Mouse (Mus musculus) CH12.LX (cell line): ENCODE measurements at regions not wholly inside any gene's neighbourhood (a gene's known extent, or its start where the extent isn't known, plus 50 kb on each side); places are given as distances from the start of the nearest gene placed in this dataset.
"Not testable (repeated sequence)": the region's sequence is repeated elsewhere in the genome, so short reads cannot be mapped to it uniquely, and the experiment has no call there.

Source experiments
- DNase-seq: peaks from one replicate; pipeline ENCODE4 v3.0.0-alpha.2; 2013; ENCODE audit errors: extremely low read depth
- H3K27ac ChIP-seq: 2 replicates; pipeline ENCODE4 v1.5.1; 2012; ENCODE audit warnings: low read depth, mild to moderate bottlenecking, control low read depth, moderate library complexity; ENCODE audit not compliant: insufficient read depth
- H3K27me3 ChIP-seq: replicated peaks from 2 replicates; pipeline ENCODE3; 2012; ENCODE audit warnings: inconsistent platforms
- H3K36me3 ChIP-seq, 2 experiments: replicated peaks in 1 of 2; 2 replicates each; pipeline versions ENCODE3 to v1.6.1; 2012; ENCODE audit warnings: inconsistent platforms in 1 of 2, low read length in 1 of 2, mild to moderate bottlenecking in 1 of 2, mixed read lengths in 1 of 2, moderate library complexity in 1 of 2; ENCODE audit not compliant: control insufficient read depth in 1 of 2, insufficient read depth in 1 of 2
- H3K4me1 ChIP-seq, 2 experiments: 2 replicates each; pipeline ENCODE4 v1.6.1; 2012; ENCODE audit warnings: inconsistent platforms in 1 of 2, moderate library complexity in 1 of 2; ENCODE audit not compliant: insufficient read depth in 2 of 2, control insufficient read depth in 1 of 2
- H3K4me2 ChIP-seq: 2 replicates; pipeline ENCODE4 v1.6.1; 2012; ENCODE audit warnings: low read depth, mild to moderate bottlenecking, control low read depth; ENCODE audit not compliant: poor library complexity, insufficient read depth, severe bottlenecking
- H3K4me3 ChIP-seq, 3 experiments: fragments of 150-350 bp in 1 of 3; sonication (generic) in 1 of 3; replicated peaks in 1 of 3; 2 replicates each; pipeline versions ENCODE3 to v1.5.1; 2011 to 2012; ENCODE audit warnings: low read depth in 2 of 3, low read length in 2 of 3, mild to moderate bottlenecking in 2 of 3, moderate library complexity in 2 of 3, control low read depth in 1 of 3, improper control_type of control experiment in 1 of 3, inconsistent platforms in 1 of 3, mixed read lengths in 1 of 3; ENCODE audit not compliant: poor library complexity in 1 of 3
- H3K79me2 ChIP-seq: replicated peaks from 2 replicates; pipeline ENCODE4 v1.6.1; 2012; ENCODE audit warnings: mild to moderate bottlenecking, moderate library complexity; ENCODE audit not compliant: control insufficient read depth, poor library complexity, insufficient read depth, severe bottlenecking; ENCODE audit errors: extremely low read depth
- H3K9ac ChIP-seq: 2 replicates; pipeline ENCODE4 v1.6.1; 2012; ENCODE audit warnings: low read depth, mild to moderate bottlenecking, control low read depth, moderate library complexity; ENCODE audit not compliant: insufficient read depth
- H3K9me3 ChIP-seq: replicated peaks from 2 replicates; pipeline ENCODE3; 2012; ENCODE audit warnings: low read length, inconsistent platforms, mixed read lengths
- CHD1 ChIP-seq: IDR thresholded peaks from 2 replicates; pipeline ENCODE4 v1.6.1; 2012; ENCODE audit warnings: low read depth, low read length, improper control_type of control experiment, inconsistent platforms
- CTCF ChIP-seq, 2 experiments: IDR thresholded peaks in 1 of 2; conservative IDR thresholded peaks in 1 of 2; 2 replicates each; pipeline ENCODE4 v1.5.1; 2011 to 2012; ENCODE audit warnings: low read depth in 2 of 2, low read length in 2 of 2, improper control_type of control experiment in 1 of 2, inconsistent platforms in 1 of 2, mild to moderate bottlenecking in 1 of 2, moderate library complexity in 1 of 2
- ELF1 ChIP-seq: IDR thresholded peaks from 2 replicates; pipeline ENCODE4 v1.6.1; 2014; ENCODE audit warnings: low read depth, mild to moderate bottlenecking, inconsistent platforms, low read length, improper control_type of control experiment
- ETS1 ChIP-seq: conservative IDR thresholded peaks from 2 replicates; pipeline ENCODE4 v1.6.1; 2012; ENCODE audit warnings: low read depth, mild to moderate bottlenecking, inconsistent platforms, low read length, improper control_type of control experiment, moderate library complexity
- HCFC1 ChIP-seq: IDR thresholded peaks from 2 replicates; pipeline ENCODE4 v1.6.1; 2012; ENCODE audit warnings: low read depth, mild to moderate bottlenecking, inconsistent platforms, low read length, improper control_type of control experiment
- IRF4 ChIP-seq: IDR thresholded peaks from 2 replicates; pipeline ENCODE4 v1.6.1; 2014; ENCODE audit warnings: low read depth, mild to moderate bottlenecking, inconsistent platforms, low read length, improper control_type of control experiment
- JUN ChIP-seq: IDR thresholded peaks from 2 replicates; pipeline ENCODE4 v1.6.1; 2011; ENCODE audit warnings: low read depth, mild to moderate bottlenecking, low read length, improper control_type of control experiment, moderate library complexity; ENCODE audit not compliant: insufficient read depth
- MAFK ChIP-seq: IDR thresholded peaks from 2 replicates; pipeline ENCODE4 v1.6.1; 2011; ENCODE audit warnings: low read length, improper control_type of control experiment; ENCODE audit not compliant: insufficient replicate concordance
- MEF2A ChIP-seq: IDR thresholded peaks from 2 replicates; pipeline ENCODE4 v1.6.1; 2014; ENCODE audit warnings: low read depth, mild to moderate bottlenecking, inconsistent platforms, low read length, improper control_type of control experiment, borderline replicate concordance
- NRF1 ChIP-seq: IDR thresholded peaks from 2 replicates; pipeline ENCODE4 v1.6.1; 2014; ENCODE audit warnings: low read depth, mild to moderate bottlenecking, inconsistent platforms, low read length, improper control_type of control experiment, moderate library complexity
- PAX5 ChIP-seq: IDR thresholded peaks from 2 replicates; pipeline ENCODE4 v1.6.1; 2012; ENCODE audit warnings: low read length, inconsistent platforms, mixed read lengths
- POLR2AphosphoS2 ChIP-seq: IDR thresholded peaks from 2 replicates; pipeline ENCODE4 v1.6.1; 2011; ENCODE audit warnings: low read depth, low read length, improper control_type of control experiment
- SIN3A ChIP-seq: IDR thresholded peaks from 2 replicates; pipeline ENCODE4 v1.6.1; 2012; ENCODE audit warnings: low read length, improper control_type of control experiment, inconsistent platforms
- SMC3 ChIP-seq: IDR thresholded peaks from 2 replicates; pipeline ENCODE4 v1.6.1; 2011; ENCODE audit warnings: low read depth, low read length, improper control_type of control experiment
- TBP ChIP-seq: conservative IDR thresholded peaks from 2 replicates; pipeline ENCODE4 v1.6.1; 2011; ENCODE audit warnings: low read depth, low read length, improper control_type of control experiment
- TCF12 ChIP-seq: IDR thresholded peaks from 2 replicates; pipeline ENCODE4 v1.6.1; 2014; ENCODE audit warnings: low read depth, mild to moderate bottlenecking, inconsistent platforms, low read length, improper control_type of control experiment
- UBTF ChIP-seq: IDR thresholded peaks from 2 replicates; pipeline ENCODE4 v1.6.1; 2012; ENCODE audit warnings: low read depth, mild to moderate bottlenecking, inconsistent platforms, low read length, improper control_type of control experiment, moderate library complexity
- USF2 ChIP-seq: conservative IDR thresholded peaks from 2 replicates; pipeline ENCODE4 v1.6.1; 2011; ENCODE audit warnings: low read depth, low read length, improper control_type of control experiment
- ZMIZ1 ChIP-seq: IDR thresholded peaks from 2 replicates; pipeline ENCODE4 v1.6.1; 2012; ENCODE audit warnings: low read depth, mild to moderate bottlenecking, inconsistent platforms, low read length, improper control_type of control experiment
- dilution Hi-C: fragments of 300-500 bp; cut with MboI; formaldehyde crosslinking; loops from 2 replicates; pipeline ENCODE4 v1.14.3; 2020; ENCODE audit warnings: low sequenced_read_pairs; ENCODE audit not compliant: extremely low pct_unique_long_range_greater_than_20kb, extremely low pct_ligation_motif_present
- in situ Hi-C: fragments of 300-500 bp; cut with MboI; formaldehyde crosslinking; loops from 3 replicates; pipeline ENCODE4 v1.14.3; 2019; ENCODE audit warnings: low sequenced_read_pairs, low pct_ligation_motif_present, low pct_unique_long_range_greater_than_20kb, mixed read lengths

DNA sequence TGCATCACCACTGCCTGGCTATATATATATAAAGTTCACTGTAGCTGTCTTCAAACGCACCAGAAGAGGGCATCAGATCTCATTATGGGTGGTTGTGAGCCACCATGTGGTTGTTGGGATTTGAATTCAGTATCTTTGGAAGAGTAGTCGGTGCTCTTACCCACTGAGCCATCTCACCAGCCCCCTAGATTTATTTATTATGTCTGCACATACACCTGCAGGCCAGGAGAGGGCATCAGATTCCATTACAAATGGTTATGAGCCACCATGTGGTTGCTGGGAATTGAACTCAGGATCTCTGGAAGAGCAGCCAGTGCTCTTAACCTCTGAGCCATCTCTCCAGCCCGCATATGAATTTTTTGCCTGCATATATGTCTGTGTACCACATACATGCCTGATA, 120.4 kb upstream of the Haao start:
- dilution Hi-C loops, H3K9ac ChIP-seq, H3K27me3 ChIP-seq, H3K79me2 ChIP-seq, H3K4me3 ChIP-seq, H3K9me3 ChIP-seq, H3K4me2 ChIP-seq, H3K27ac ChIP-seq, H3K36me3 ChIP-seq, in situ Hi-C loops: not testable (repeated sequence)
- H3K4me1 ChIP-seq = peaks cover 0 to 12% of the 10 kb centered on the region in 2 experiments; a peak in 2 of 4 replicates
- TF ChIP-seq SMC3 (0 out of 2 replicates have a peak, but pooled peaks have one; percentile 16), CTCF (conservative IDR thresholded peaks at IDR 0.05 in 1 of 2, IDR thresholded peaks at IDR 0.05 in 1 of 2; ENCODE audit: low read depth in 2 of 2, low read length in 2 of 2) (peak in 1 of 2 experiments; percentile 49; a peak in 2 of 4 replicates)
- peak; percentile 18 for DNase-seq

DNA sequence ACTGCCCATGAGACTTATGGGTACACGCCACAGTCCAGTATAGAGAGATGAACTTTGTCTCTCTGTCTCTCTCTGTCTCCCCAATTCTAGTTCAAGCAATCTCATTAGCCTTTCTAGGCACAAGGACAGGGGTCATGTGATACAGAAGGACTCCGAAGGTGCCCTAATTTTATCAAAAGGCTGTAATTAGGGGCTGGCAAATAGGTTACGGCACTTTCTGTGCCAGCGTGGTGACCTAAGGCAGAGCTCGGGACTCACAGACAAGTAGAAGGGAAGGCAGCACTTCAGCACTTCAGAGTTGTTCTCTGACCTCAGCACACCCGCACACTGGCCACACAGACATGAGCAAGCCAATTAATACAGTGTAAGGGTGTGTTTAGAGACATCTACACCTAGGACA, 119.2 kb upstream of the Haao start:
- no peaks in the 10 kb centered on the region for H3K36me3 ChIP-seq
- H3K9me3 ChIP-seq = no peaks in the 10 kb centered on the region
- H3K4me2 ChIP-seq = no peak overlapping the region
- dilution Hi-C loops (no loop called here), in situ Hi-C loops (no loop called here)
- no peaks in the 10 kb centered on the region for H3K79me2 ChIP-seq
- H3K4me3 ChIP-seq = no peak overlapping the region
- H3K4me1 ChIP-seq = peaks cover 0 to 5% of the 10 kb centered on the region in 2 experiments; a peak in 1 of 4 replicates
- no peak overlapping the region for H3K9ac ChIP-seq
- H3K27ac ChIP-seq = no peak overlapping the region
- no peak for DNase-seq
- TF ChIP-seq SMC3 (no peak), NRF1 (no peak), ELF1 (no peak)
- H3K27me3 ChIP-seq = no peaks in the 10 kb centered on the region

DNA sequence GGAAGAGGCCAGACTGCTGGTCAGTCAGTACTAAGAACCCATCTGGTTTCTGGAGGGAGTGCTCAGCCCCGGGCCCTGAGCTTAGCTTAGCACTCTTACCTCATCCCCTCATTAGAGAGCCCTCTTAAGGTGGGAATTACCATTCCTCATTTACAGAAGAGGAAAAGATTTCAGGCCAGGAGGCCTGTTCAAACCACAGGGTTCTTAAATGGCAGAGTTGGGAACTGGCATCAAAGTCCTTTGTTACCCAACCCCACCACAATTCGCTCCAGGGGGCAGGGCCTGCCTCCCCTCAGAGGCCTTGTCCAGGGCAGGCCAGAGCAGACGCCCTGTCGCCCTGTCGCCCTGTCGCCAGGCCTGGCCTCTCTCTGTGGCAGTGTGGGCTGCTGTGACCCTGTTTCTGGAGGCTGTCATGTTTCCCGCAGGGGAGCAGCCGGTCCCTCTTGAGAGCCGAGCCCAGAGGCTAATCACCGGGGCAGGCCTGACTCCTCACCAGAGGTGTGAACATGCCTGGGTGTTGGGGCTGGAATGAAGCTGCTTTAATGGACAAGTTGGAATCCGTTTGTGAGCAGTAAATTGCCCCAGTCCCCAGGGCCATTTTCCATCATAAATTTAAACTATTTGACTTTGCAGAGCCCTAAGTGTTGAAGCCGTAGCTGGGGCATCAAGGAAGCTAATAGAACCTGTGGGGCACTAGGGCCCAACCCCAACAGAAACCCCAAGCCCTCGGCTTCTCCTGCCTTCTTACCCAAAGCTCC, 116.9 kb upstream of the Haao start:
- Histone ChIP-seq H3K79me2 (no peaks in the 10 kb centered on the region), H3K27me3 (no peaks in the 10 kb centered on the region), H3K4me3 (no peak overlapping the region), H3K27ac (no peak overlapping the region), H3K36me3 (no peaks in the 10 kb centered on the region), H3K4me1 (peaks cover 0 to 4% of the 10 kb centered on the region in 2 experiments; a peak in 1 of 4 replicates), H3K9ac (no peak overlapping the region), H3K4me2 (no peak overlapping the region), H3K9me3 (no peaks in the 10 kb centered on the region)
- no peak for DNase-seq
- TF ChIP-seq IRF4 (no peak), POLR2AphosphoS2 (no peak), MAFK (no peak), CHD1 (no peak), TBP (no peak), ZMIZ1 (no peak), ELF1 (no peak), UBTF (no peak), MEF2A (no peak), HCFC1 (no peak), PAX5 (no peak), SIN3A (no peak), JUN (no peak), TCF12 (no peak), USF2 (no peak), ETS1 (no peak)
- in situ Hi-C loops (no loop called here), dilution Hi-C loops (no loop called here)
